Mouse (Mus musculus) layer of hippocampus, adult 2 months (tissue): ENCODE measurements around the gene Id2. TPM values are rescaled to one million over a fixed set of nuclear protein-coding genes. Genes with fewer than 3 reads are reported as not detected.

Experiments
- DNase-seq, 2 experiments: peaks; one replicate each; pipeline ENCODE4 v3.0.0; 2022; ENCODE audit warnings: low spot score in 2 of 2
- H3K27ac ChIP-seq: fragments of 200-600 bp; 2 replicates; pipeline ENCODE4 v1.8.1; 2022
- H3K4me3 ChIP-seq: fragments of 200-600 bp; 2 replicates; pipeline ENCODE4 v1.8.1; 2022; ENCODE audit warnings: mild to moderate bottlenecking
- CTCF ChIP-seq: fragments of 200-600 bp; conservative IDR thresholded peaks from 2 replicates; pipeline ENCODE4 v1.8.1; 2022; ENCODE audit warnings: antibody characterized with exemption, mild to moderate bottlenecking, moderate library complexity
- total RNA-seq, 2 experiments: library from RNA; stranded (reverse); gene quantifications; 2 replicates each; pipeline ENCODE4 v1.2.3; 2021

Id2 gene
- total RNA-seq, 2 experiments from 2014 or later = 97.6 to 98.3 TPM

- Histone ChIP-seq H3K27ac (no peak overlapping the region), H3K4me3 (no peak overlapping the region)
- TF ChIP-seq CTCF = no peak
- no peak for DNase-seq
These were observed 42.4 kb downstream of the Id2 start for GRCm38 (mm10) chr12:25054511-25054910.

GRCm38 (mm10) chr12:25049253-25049652, 47.7 kb downstream of the Id2 start:
- no peak for TF ChIP-seq CTCF
- no peak for DNase-seq
- H3K4me3 ChIP-seq = no peak overlapping the region
- H3K27ac ChIP-seq = no peak overlapping the region

- no peak for TF ChIP-seq CTCF
- no peak for DNase-seq
- no peak overlapping the region for H3K4me3 ChIP-seq
- H3K27ac ChIP-seq = no peak overlapping the region
These were observed 52.4 kb downstream of the Id2 start for GRCm38 (mm10) chr12:25044579-25044978.

- no peak for DNase-seq
- Histone ChIP-seq H3K4me3 (no peak overlapping the region), H3K27ac (no peak overlapping the region)
- TF ChIP-seq CTCF = no peak
These were observed 52.9 kb downstream of the Id2 start for GRCm38 (mm10) chr12:25044056-25044455.

Other genes starting within 250 kb of the Id2 start
- 100 to 1,000 TPM; 353 to 363 TPM for gene Kidins220, start 122.2 kb downstream of the Id2 start, total RNA-seq